Mouse (Mus musculus) G1E (cell line): ENCODE measurements around the gene Adcy2. TPM values are rescaled to one million over a fixed set of nuclear protein-coding genes. Genes with fewer than 3 reads are reported as not detected.

ENCODE experiments used
- ATAC-seq: 2 replicates; pipeline ENCODE4 v1.8.0; 2016; ENCODE audit warnings: mild to moderate bottlenecking; ENCODE audit not compliant: insufficient number of reproducible peaks, poor library complexity, low FRiP score, severe bottlenecking; ENCODE audit errors: extremely low read depth
- DNase-seq: peaks from one replicate; pipeline ENCODE4 v3.0.0; 2012; ENCODE audit warnings: low spot score
- H3K27me3 ChIP-seq: 2 replicates; pipeline ENCODE4 v1.6.1; 2012; ENCODE audit warnings: mild to moderate bottlenecking, low read length, inconsistent platforms; ENCODE audit not compliant: insufficient read depth
- H3K36me3 ChIP-seq: replicated peaks from 2 replicates; pipeline ENCODE3; 2012; ENCODE audit warnings: mild to moderate bottlenecking, inconsistent platforms
- H3K4me1 ChIP-seq: 2 replicates; pipeline ENCODE4 v1.6.1; 2012; ENCODE audit warnings: low read depth, low read length, inconsistent platforms, mixed read lengths; ENCODE audit not compliant: insufficient read depth
- H3K4me3 ChIP-seq: 2 replicates; pipeline ENCODE4 v1.5.1; 2012; ENCODE audit warnings: low read depth, mild to moderate bottlenecking, inconsistent platforms, low read length, moderate library complexity, mixed read lengths
- H3K9me3 ChIP-seq: replicated peaks from 2 replicates; pipeline ENCODE4 v1.6.1; 2012; ENCODE audit warnings: inconsistent platforms
- CTCF ChIP-seq: IDR thresholded peaks from 2 replicates; pipeline ENCODE4 v1.5.1; 2012; ENCODE audit warnings: low read depth, low read length, inconsistent platforms, mixed read lengths
- GATA1 ChIP-seq: IDR thresholded peaks from 2 replicates; pipeline ENCODE4 v1.6.1; 2012; ENCODE audit warnings: borderline replicate concordance, low read length, inconsistent platforms, mixed read lengths
- GATA2 ChIP-seq: IDR thresholded peaks from 2 replicates; pipeline ENCODE4 v1.6.1; 2012; ENCODE audit warnings: low read depth, low read length, inconsistent platforms, borderline replicate concordance
- POLR2AphosphoS5 ChIP-seq: IDR thresholded peaks from 2 replicates; pipeline ENCODE4 v1.6.1; 2012; ENCODE audit warnings: low read depth, low read length, inconsistent platforms; ENCODE audit not compliant: insufficient replicate concordance
- TAL1 ChIP-seq: conservative IDR thresholded peaks from 2 replicates; pipeline ENCODE4 v1.6.1; 2012; ENCODE audit warnings: low read depth, low read length, inconsistent platforms, mixed read lengths
- polyA plus RNA-seq: library from polyadenylated mRNA; stranded (reverse); fragments of >175 nt; gene quantifications from 2 replicates; pipeline ENCODE4 v1.2.3, GENCODE M21; 2012
- total RNA-seq, 2 experiments: library from RNA; stranded (forward) in 1 of 2; stranded (reverse) in 1 of 2; fragments of 200-1000 nt in 1 of 2; fragments of >200 nt in 1 of 2; fragmentation: Nextera tagmentation in 1 of 2; gene quantifications; 2 replicates each; pipeline ENCODE4 v1.2.3; 2014 to 2017

Gene Adcy2
- total and polyA plus RNA-seq, 3 experiments: 0.05 TPM; not detected in 2

- ATAC-seq (no peak), DNase-seq (no peak)
- Histone ChIP-seq H3K4me1 (no peaks in the 10 kb centered on the region), H3K27me3 (no peaks in the 10 kb centered on the region), H3K4me3 (no peak overlapping the region), H3K36me3 (no peaks in the 10 kb centered on the region), H3K9me3 (peaks cover 17% of the 10 kb centered on the region)
- TF ChIP-seq TAL1: no peak
- no peak for TF ChIP-seq GATA1
- TF ChIP-seq CTCF: no peak
- no peak for TF ChIP-seq GATA2
- TF ChIP-seq POLR2AphosphoS5: no peak
Observed at GRCm38 (mm10) chr13:69023239-69023638, 23.9 kb upstream of the Adcy2 start.

- TF ChIP-seq GATA1: no peak
- TF ChIP-seq CTCF: no peak
- no peak for TF ChIP-seq POLR2AphosphoS5
- TF ChIP-seq TAL1: no peak
- TF ChIP-seq GATA2: no peak
- DNase-seq: no peak
- no peak for ATAC-seq
- Histone ChIP-seq H3K27me3 (no peaks in the 10 kb centered on the region), H3K9me3 (peaks cover 26% of the 10 kb centered on the region), H3K36me3 (no peaks in the 10 kb centered on the region), H3K4me3 (no peak overlapping the region), H3K4me1 (no peaks in the 10 kb centered on the region)
Observed at GRCm38 (mm10) chr13:69020574-69020973, 21.2 kb upstream of the Adcy2 start.

GRCm38 (mm10) chr13:69006915-69007314 lies 7.6 kb upstream of the Adcy2 start:
- H3K27me3 ChIP-seq: no peaks in the 10 kb centered on the region
- no peaks in the 10 kb centered on the region for H3K4me1 ChIP-seq
- H3K9me3 ChIP-seq: peaks cover 20% of the 10 kb centered on the region
- no peak for TF ChIP-seq GATA1
- TF ChIP-seq GATA2: no peak
- TF ChIP-seq POLR2AphosphoS5: no peak
- TF ChIP-seq CTCF: no peak
- no peak for TF ChIP-seq TAL1
- DNase-seq: no peak
- H3K36me3 ChIP-seq: no peaks in the 10 kb centered on the region
- no peak for ATAC-seq
- no peak overlapping the region for H3K4me3 ChIP-seq

GRCm38 (mm10) chr13:69006091-69006490 lies 6.8 kb upstream of the Adcy2 start:
- Histone ChIP-seq H3K4me3 (no peak overlapping the region), H3K36me3 (no peaks in the 10 kb centered on the region), H3K27me3 (no peaks in the 10 kb centered on the region), H3K9me3 (peaks cover 20% of the 10 kb centered on the region), H3K4me1 (no peaks in the 10 kb centered on the region)
- DNase-seq (no peak), ATAC-seq (no peak)
- no peak for TF ChIP-seq POLR2AphosphoS5
- TF ChIP-seq TAL1: no peak
- no peak for TF ChIP-seq CTCF
- no peak for TF ChIP-seq GATA2
- TF ChIP-seq GATA1: no peak

GRCm38 (mm10) chr13:69004406-69004805 lies 5.1 kb upstream of the Adcy2 start:
- no peaks in the 10 kb centered on the region for H3K4me1 ChIP-seq
- no peak for DNase-seq
- no peaks in the 10 kb centered on the region for H3K36me3 ChIP-seq
- H3K4me3 ChIP-seq: no peak overlapping the region
- H3K27me3 ChIP-seq: no peaks in the 10 kb centered on the region
- ATAC-seq: no peak
- peaks cover 29% of the 10 kb centered on the region for H3K9me3 ChIP-seq
- TF ChIP-seq TAL1: no peak
- no peak for TF ChIP-seq GATA2
- no peak for TF ChIP-seq GATA1
- no peak for TF ChIP-seq POLR2AphosphoS5
- no peak for TF ChIP-seq CTCF

GRCm38 (mm10) chr13:69002631-69003030 lies 3.3 kb upstream of the Adcy2 start:
- TF ChIP-seq GATA2 (no peak), POLR2AphosphoS5 (no peak), TAL1 (no peak), GATA1 (no peak), CTCF (no peak)
- ATAC-seq (no peak), DNase-seq (no peak)
- no peak overlapping the region for H3K4me3 ChIP-seq
- H3K36me3 ChIP-seq: no peaks in the 10 kb centered on the region
- peaks cover 43% of the 10 kb centered on the region for H3K9me3 ChIP-seq
- H3K4me1 ChIP-seq: no peaks in the 10 kb centered on the region
- H3K27me3 ChIP-seq: no peaks in the 10 kb centered on the region
